Mouse (Mus musculus) megakaryocyte-erythroid progenitor cell, adult 5-6 weeks (primary cell): ENCODE data around the gene Cfl1. TPM values are rescaled to one million over a fixed set of nuclear protein-coding genes. Genes with fewer than 3 reads are reported as not detected.

ENCODE experiments used
- ATAC-seq: replicated peaks from 2 replicates; pipeline ENCODE4 v1.8.0; 2016; ENCODE audit warnings: mild to moderate bottlenecking, inconsistent platforms; ENCODE audit not compliant: severe bottlenecking, poor library complexity, low FRiP score, low TSS enrichment
- total RNA-seq, 2 experiments: library from RNA; stranded (forward) in 1 of 2; stranded (reverse) in 1 of 2; fragments of 200-1000, 215-1000 nt in 1 of 2; fragments of >200 nt in 1 of 2; fragmentation: Nextera tagmentation in 1 of 2; gene quantifications; 2 replicates each; pipeline ENCODE4 v1.2.3; 2014 to 2017

Gene Cfl1
- total RNA-seq, 2 experiments from 2014 or later = 862 to 1,100 TPM

- peak; percentile 64 for ATAC-seq
These were observed 25.9 kb downstream of the Cfl1 start for GRCm38 (mm10) chr19:5515840-5516777.

GRCm38 (mm10) chr19:5516906-5517505 lies 26.8 kb downstream of the Cfl1 start:
- no peak for ATAC-seq

GRCm38 (mm10) chr19:5518721-5519120 lies 28.5 kb downstream of the Cfl1 start:
- ATAC-seq = no peak

GRCm38 (mm10) chr19:5525204-5525603 lies 34.9 kb downstream of the Cfl1 start:
- no peak for ATAC-seq

GRCm38 (mm10) chr19:5529325-5530137 lies 39.3 kb downstream of the Cfl1 start:
- peak; percentile 98 for ATAC-seq

- ATAC-seq = no peak
These were observed 39.9 kb downstream of the Cfl1 start for GRCm38 (mm10) chr19:5530138-5530524.

GRCm38 (mm10) chr19:5532520-5532919 lies 42.3 kb downstream of the Cfl1 start:
- ATAC-seq = no peak

- no peak for ATAC-seq
These were observed 48.5 kb downstream of the Cfl1 start for GRCm38 (mm10) chr19:5538786-5539185.

GRCm38 (mm10) chr19:5543362-5543761 lies 53.1 kb downstream of the Cfl1 start:
- no peak for ATAC-seq

GRCm38 (mm10) chr19:5544031-5544430 lies 53.8 kb downstream of the Cfl1 start:
- no peak for ATAC-seq

Other genes with a start within 250 kb of the Cfl1 start
- 44.9 and 52.2 TPM in 2 replicates for gene Pacs1, start 217.3 kb upstream of the Cfl1 start, total RNA-seq (2014; fragmentation: Nextera tagmentation)
- 10.1 and 12.4 TPM in 2 replicates for gene Pacs1, start 217.3 kb upstream of the Cfl1 start, total RNA-seq (2017)
- 181 and 235 TPM in 2 replicates for gene Sf3b2, start 195.0 kb upstream of the Cfl1 start, total RNA-seq (2014; fragmentation: Nextera tagmentation)
- gene Sf3b2, start 195.0 kb upstream of the Cfl1 start, total RNA-seq (2017) = 274 and 277 TPM in 2 replicates
- not detected in 2 replicates for gene Gal3st3, start 192.1 kb upstream of the Cfl1 start, total RNA-seq (2014; fragmentation: Nextera tagmentation)
- gene Gal3st3, start 192.1 kb upstream of the Cfl1 start, total RNA-seq (2017) = not detected in 2 replicates
- gene Catsper1, start 154.7 kb upstream of the Cfl1 start, total RNA-seq (2014; fragmentation: Nextera tagmentation) = not detected in 2 replicates
- gene Catsper1, start 154.7 kb upstream of the Cfl1 start, total RNA-seq (2017) = not detected in 2 replicates
- gene Cst6, start 140.9 kb upstream of the Cfl1 start, total RNA-seq (2014; fragmentation: Nextera tagmentation) = not detected in 2 replicates
- gene Cst6, start 140.9 kb upstream of the Cfl1 start, total RNA-seq (2017) = not detected in 2 replicates
- gene Eif1ad, start 123.7 kb upstream of the Cfl1 start, total RNA-seq (2014; fragmentation: Nextera tagmentation) = 50.1 and 56.4 TPM in 2 replicates
- gene Eif1ad, start 123.7 kb upstream of the Cfl1 start, total RNA-seq (2017) = 54.6 and 60.4 TPM in 2 replicates
- 502 and 521 TPM in 2 replicates for gene Banf1, start 123.3 kb upstream of the Cfl1 start, total RNA-seq (2014; fragmentation: Nextera tagmentation)
- 59.8 and 86.9 TPM in 2 replicates for gene Banf1, start 123.3 kb upstream of the Cfl1 start, total RNA-seq (2017)
- 59.4 and 92.4 TPM in 2 replicates for gene Sart1, start 101.8 kb upstream of the Cfl1 start, total RNA-seq (2014; fragmentation: Nextera tagmentation)
- gene Sart1, start 101.8 kb upstream of the Cfl1 start, total RNA-seq (2017) = 82.3 and 123 TPM in 2 replicates
- gene Tsga10ip, start 87.9 kb upstream of the Cfl1 start, total RNA-seq (2014; fragmentation: Nextera tagmentation) = not detected in 2 replicates
- gene Tsga10ip, start 87.9 kb upstream of the Cfl1 start, total RNA-seq (2017) = not detected in 2 replicates
- gene Drap1, start 65.5 kb upstream of the Cfl1 start, total RNA-seq (2014; fragmentation: Nextera tagmentation) = 167 and 178 TPM in 2 replicates
- gene Drap1, start 65.5 kb upstream of the Cfl1 start, total RNA-seq (2017) = 102 and 143 TPM in 2 replicates
- gene AI837181, start 65.3 kb upstream of the Cfl1 start, total RNA-seq (2014; fragmentation: Nextera tagmentation) = 33.1 and 34.7 TPM in 2 replicates
- 5.7 and 11.1 TPM in 2 replicates for gene AI837181, start 65.3 kb upstream of the Cfl1 start, total RNA-seq (2017)
- gene Fosl1, start 42.9 kb upstream of the Cfl1 start, total RNA-seq (2014; fragmentation: Nextera tagmentation) = 0.66 and 1.1 TPM in 2 replicates
- 0.30 and 1.9 TPM in 2 replicates for gene Fosl1, start 42.9 kb upstream of the Cfl1 start, total RNA-seq (2017)
- 2.6 and 2.9 TPM in 2 replicates for gene Ccdc85b, start 32.6 kb upstream of the Cfl1 start, total RNA-seq (2014; fragmentation: Nextera tagmentation)
- 2.1 and 2.5 TPM in 2 replicates for gene Ccdc85b, start 32.6 kb upstream of the Cfl1 start, total RNA-seq (2017)
- 54.4 and 96.5 TPM in 2 replicates for gene Fibp, start 29.8 kb upstream of the Cfl1 start, total RNA-seq (2014; fragmentation: Nextera tagmentation)
- 40.7 and 51.8 TPM in 2 replicates for gene Fibp, start 29.8 kb upstream of the Cfl1 start, total RNA-seq (2017)
- 4.9 and 10.5 TPM in 2 replicates for gene Ctsw, start 21.9 kb upstream of the Cfl1 start, total RNA-seq (2014; fragmentation: Nextera tagmentation)
- gene Ctsw, start 21.9 kb upstream of the Cfl1 start, total RNA-seq (2017) = 0.53 and 8.4 TPM in 2 replicates
- 2.3 TPM in 1 of 2 replicates, not detected in the other for gene Efemp2, start 16.5 kb upstream of the Cfl1 start, total RNA-seq (2014; fragmentation: Nextera tagmentation)
- not detected in 2 replicates for gene Efemp2, start 16.5 kb upstream of the Cfl1 start, total RNA-seq (2017)
- gene Mus81, start 2.1 kb upstream of the Cfl1 start, total RNA-seq (2014; fragmentation: Nextera tagmentation) = 24.6 and 40.6 TPM in 2 replicates
- gene Mus81, start 2.1 kb upstream of the Cfl1 start, total RNA-seq (2017) = 6.4 and 11.4 TPM in 2 replicates
- 1.6 and 4.6 TPM in 2 replicates for gene 1700020D05Rik, start 13.3 kb downstream of the Cfl1 start, total RNA-seq (2014; fragmentation: Nextera tagmentation)
- 0.88 TPM in 1 of 2 replicates, not detected in the other for gene 1700020D05Rik, start 13.3 kb downstream of the Cfl1 start, total RNA-seq (2017)
- 6.6 TPM in 2 replicates for gene Snx32, start 20.1 kb downstream of the Cfl1 start, total RNA-seq (2014; fragmentation: Nextera tagmentation)
- 0.61 and 4.6 TPM in 2 replicates for gene Snx32, start 20.1 kb downstream of the Cfl1 start, total RNA-seq (2017)
- gene Ovol1, start 70.2 kb downstream of the Cfl1 start, total RNA-seq (2014; fragmentation: Nextera tagmentation) = not detected in 2 replicates
- not detected in 2 replicates for gene Ovol1, start 70.2 kb downstream of the Cfl1 start, total RNA-seq (2017)
- gene Ap5b1, start 77.6 kb downstream of the Cfl1 start, total RNA-seq (2014; fragmentation: Nextera tagmentation) = 4.0 and 5.5 TPM in 2 replicates
- 1.4 and 4.3 TPM in 2 replicates for gene Ap5b1, start 77.6 kb downstream of the Cfl1 start, total RNA-seq (2017)
- 173 and 247 TPM in 2 replicates for gene Rnaseh2c, start 111.4 kb downstream of the Cfl1 start, total RNA-seq (2014; fragmentation: Nextera tagmentation)
- 72.8 and 97.8 TPM in 2 replicates for gene Rnaseh2c, start 111.4 kb downstream of the Cfl1 start, total RNA-seq (2017)
- gene Kat5, start 119.8 kb downstream of the Cfl1 start, total RNA-seq (2014; fragmentation: Nextera tagmentation) = 46.2 and 55.6 TPM in 2 replicates
- 60.7 and 86.1 TPM in 2 replicates for gene Kat5, start 119.8 kb downstream of the Cfl1 start, total RNA-seq (2017)
- 64.8 and 66.0 TPM in 2 replicates for gene Rela, start 147.0 kb downstream of the Cfl1 start, total RNA-seq (2014; fragmentation: Nextera tagmentation)
- gene Rela, start 147.0 kb downstream of the Cfl1 start, total RNA-seq (2017) = 36.1 and 49.7 TPM in 2 replicates
- 44.7 and 51.2 TPM in 2 replicates for gene Sipa1, start 173.3 kb downstream of the Cfl1 start, total RNA-seq (2014; fragmentation: Nextera tagmentation)
- 16.4 and 16.5 TPM in 2 replicates for gene Sipa1, start 173.3 kb downstream of the Cfl1 start, total RNA-seq (2017)
- 17.8 and 18.3 TPM in 2 replicates for gene Map3k11, start 198.3 kb downstream of the Cfl1 start, total RNA-seq (2014; fragmentation: Nextera tagmentation)
- gene Map3k11, start 198.3 kb downstream of the Cfl1 start, total RNA-seq (2017) = 10.9 and 15.8 TPM in 2 replicates
- gene Pcnx3, start 198.5 kb downstream of the Cfl1 start, total RNA-seq (2014; fragmentation: Nextera tagmentation) = 55.8 and 72.0 TPM in 2 replicates
- 8.2 and 14.4 TPM in 2 replicates for gene Pcnx3, start 198.5 kb downstream of the Cfl1 start, total RNA-seq (2017)
- not detected in 2 replicates for gene Kcnk7, start 213.9 kb downstream of the Cfl1 start, total RNA-seq (2014; fragmentation: Nextera tagmentation)
- 0.19 TPM in 1 of 2 replicates, not detected in the other for gene Kcnk7, start 213.9 kb downstream of the Cfl1 start, total RNA-seq (2017)
- 43.9 and 46.1 TPM in 2 replicates for gene Ehbp1l1, start 235.9 kb downstream of the Cfl1 start, total RNA-seq (2014; fragmentation: Nextera tagmentation)
- 42.4 and 43.6 TPM in 2 replicates for gene Ehbp1l1, start 235.9 kb downstream of the Cfl1 start, total RNA-seq (2017)
- gene Fam89b, start 239.2 kb downstream of the Cfl1 start, total RNA-seq (2014; fragmentation: Nextera tagmentation) = 34.3 and 35.1 TPM in 2 replicates
- 12.5 and 13.3 TPM in 2 replicates for gene Fam89b, start 239.2 kb downstream of the Cfl1 start, total RNA-seq (2017)